15 mouse cellular contexts compared by ENCODE assay signal in genomic region chr3:83234457-83234856, GRCm38 (mm10).
DNase-seq lines count a peak whose midpoint lies in the region; ATAC-seq lines count a peak whose summit lies in the region.
"Had no signal": no experiment of that assay in that cellular context is flagged by ENCODE, and none has a peak within 500 bp of the region (broad histone marks: within the 10 kb centered on the region; RNA-seq: fewer than 3 reads in every experiment).

No protein-coding gene starts in this region.

- H3K27me3 ChIP-seq in heart, embryonic 11.5 days (ENCODE audit: control insufficient read depth, insufficient read depth, low read length) = no peaks in the 10 kb centered on the region
- H3K27me3 ChIP-seq in kidney, embryonic 15.5 days = no peaks in the 10 kb centered on the region
- H3K27me3 ChIP-seq: limb, embryonic 13.5 days; liver, embryonic 15.5 days had no signal

- no peak overlapping the region for H3K4me3 ChIP-seq in heart, embryonic 11.5 days (ENCODE audit: low read depth, low read length)
- no peak overlapping the region for H3K4me3 ChIP-seq in kidney, embryonic 15.5 days (replicated peaks)
- H3K4me3 ChIP-seq: limb, embryonic 13.5 days; liver, embryonic 15.5 days had no signal

- H3K36me3 ChIP-seq in heart, embryonic 11.5 days (ENCODE audit: control insufficient read depth, insufficient read depth, low read length) = no peaks in the 10 kb centered on the region
- no peaks in the 10 kb centered on the region for H3K36me3 ChIP-seq in kidney, embryonic 15.5 days
- H3K36me3 ChIP-seq: limb, embryonic 13.5 days; liver, embryonic 15.5 days had no signal

- intact Hi-C loops in heart, postnatal 36 days (cut with DNase I) = no loop called here

- DNase-seq in adrenal gland, postnatal 14 days = peak; percentile 37
- no peak for DNase-seq in adrenal gland, adult 18-20 months (ENCODE audit: low spot score in 2 of 2)
- no peak for DNase-seq in heart, postnatal 36 days
- no peak for DNase-seq in kidney, adult 9 months
- DNase-seq in retina, postnatal 1 day = peak; percentile 41
- no peak for DNase-seq in retina, embryonic 14.5 days (ENCODE audit: low spot score)
- DNase-seq: cerebellum, adult 11 months; gastrocnemius, postnatal 25 days; heart, postnatal 14 days; layer of hippocampus, adult 9-11 months; thymus, postnatal 14 days had no signal

- H3K4me2 ChIP-seq in heart, embryonic 11.5 days = no peak overlapping the region
- H3K4me2 ChIP-seq in kidney, embryonic 15.5 days = no peak overlapping the region
- H3K4me2 ChIP-seq: limb, embryonic 13.5 days; liver, embryonic 15.5 days had no signal

- no peak overlapping the region for H3K27ac ChIP-seq in heart, embryonic 11.5 days (ENCODE audit: low read depth, low read length)
- H3K27ac ChIP-seq in kidney, embryonic 15.5 days = no peak overlapping the region
- H3K27ac ChIP-seq: limb, embryonic 13.5 days; liver, embryonic 15.5 days had no signal

- no peak overlapping the region for H3K9ac ChIP-seq in heart, embryonic 11.5 days (ENCODE audit: low read depth, low read length)
- no peak overlapping the region for H3K9ac ChIP-seq in kidney, embryonic 15.5 days
- H3K9ac ChIP-seq: limb, embryonic 13.5 days; liver, embryonic 15.5 days had no signal

- whole genome bisulfite sequencing in heart, embryonic 11.5 days (ENCODE audit: insufficient replicate concordance) = 51% methylated on average over 4 of the region's 4 CpGs
- WGBS in kidney, embryonic 15.5 days = 30% methylated on average over 4 of the region's 4 CpGs

- H3K9me3 ChIP-seq in heart, embryonic 11.5 days (replicated peaks; ENCODE audit: control insufficient read depth, low read length) = no peaks in the 10 kb centered on the region
- H3K9me3 ChIP-seq in kidney, embryonic 15.5 days (replicated peaks) = no peaks in the 10 kb centered on the region
- H3K9me3 ChIP-seq: liver, embryonic 15.5 days had no signal

- 0 out of 2 replicates have a peak, but pooled peaks have one; percentile 22 for ATAC-seq in heart, embryonic 11.5 days (replicated peaks; ENCODE audit: insufficient number of reproducible peaks, low FRiP score, low TSS enrichment)
- peak; percentile 62 for ATAC-seq in kidney, embryonic 15.5 days (replicated peaks; ENCODE audit: low FRiP score)

- no peaks in the 10 kb centered on the region for H3K4me1 ChIP-seq in heart, embryonic 11.5 days (ENCODE audit: control insufficient read depth, insufficient read depth, low read length)
- H3K4me1 ChIP-seq in kidney, embryonic 15.5 days = peaks cover 5% of the 10 kb centered on the region; the same call in 1 of the 2 replicates
- H3K4me1 ChIP-seq: liver, embryonic 15.5 days had no signal

Comparison
In these comparisons a context has a peak if more than half of its experiments do, and no peak if none do; other contexts are left out.
1. DNase-seq: peak in adrenal gland, postnatal 14 days (single experiment) and retina, postnatal 1 day (single experiment); none in adrenal gland, adult 18-20 months (0 of 2), heart, postnatal 36 days (0 of 2), kidney, adult 9 months (single experiment) and retina, embryonic 14.5 days (single experiment).